Mouse (Mus musculus): ENCODE data around the gene Rhog.

GRCm38 (mm10) chr7:102244782-102245535 lies 10.9 kb downstream of the Rhog start:
- TF ChIP-seq POLR2A (IDR thresholded peaks at IDR 0.05; ENCODE audit: extremely low read depth, insufficient read depth, low read length) (no peak), CTCF (IDR thresholded peaks at IDR 0.05; ENCODE audit: extremely low read depth, insufficient read depth, low read length) (no peak)
